Mouse (Mus musculus): ENCODE measurements around the gene Blvra. TPM values are rescaled to one million over a fixed set of nuclear protein-coding genes. Genes with fewer than 3 reads are reported as not detected.
A peak's percentile ranks its signal among the peaks of the same experiment; 100 is the strongest.
"Not testable (repeated sequence)": the region's sequence is repeated elsewhere in the genome, so short reads cannot be mapped to it uniquely, and the experiment has no call there.

The Blvra gene
- polyA plus RNA-seq, 1 experiment: 11.3 TPM

DNA sequence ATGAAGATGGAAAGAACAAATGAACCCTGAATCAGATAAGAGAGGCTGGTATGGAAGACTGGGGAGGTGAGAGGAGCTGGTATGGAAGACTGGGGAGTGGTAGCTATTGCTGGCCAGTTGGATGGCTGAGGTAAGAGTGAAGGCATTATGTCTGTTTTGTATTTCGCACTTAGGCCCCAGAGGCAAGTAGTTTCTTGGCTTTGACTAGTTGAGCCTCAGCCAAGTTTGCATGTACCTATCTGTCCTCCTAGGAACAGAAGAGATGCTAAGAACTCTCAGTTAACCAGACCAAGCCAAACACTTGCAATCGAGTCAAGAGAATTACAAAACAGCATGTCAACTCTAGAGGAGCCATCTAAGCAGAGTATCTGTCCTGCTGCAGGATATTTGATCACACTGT lies 3.7 kb downstream of the Blvra start:
- no peak for DNase-seq (ENCODE audit: low read depth in 1 of 2, low spot score in 2 of 2)
- H3K4me3 ChIP-seq (ENCODE audit: extremely low read depth, insufficient read depth, insufficient read length): no peak overlapping the region
- TF ChIP-seq CTCF (IDR thresholded peaks at IDR 0.05; ENCODE audit: extremely low read depth, insufficient read depth, insufficient read length, insufficient replicate concordance): no peak
- TF ChIP-seq POLR2A (IDR thresholded peaks at IDR 0.05; ENCODE audit: low read depth, low read length): no peak
- H3K27me3 ChIP-seq (ENCODE audit: control insufficient read depth, insufficient read depth, low read length): no peaks in the 10 kb centered on the region
- no peaks in the 10 kb centered on the region; the same call in none of the 2 replicates for H3K4me1 ChIP-seq (ENCODE audit: control insufficient read depth, insufficient read depth, insufficient read length)
- WGBS: 95% methylated on average over 2 of the region's 2 CpGs
- H3K27ac ChIP-seq (ENCODE audit: insufficient read depth, low read length): no peak overlapping the region
- H3K36me3 ChIP-seq (ENCODE audit: control insufficient read depth, insufficient read depth, low read length): no peaks in the 10 kb centered on the region

DNA sequence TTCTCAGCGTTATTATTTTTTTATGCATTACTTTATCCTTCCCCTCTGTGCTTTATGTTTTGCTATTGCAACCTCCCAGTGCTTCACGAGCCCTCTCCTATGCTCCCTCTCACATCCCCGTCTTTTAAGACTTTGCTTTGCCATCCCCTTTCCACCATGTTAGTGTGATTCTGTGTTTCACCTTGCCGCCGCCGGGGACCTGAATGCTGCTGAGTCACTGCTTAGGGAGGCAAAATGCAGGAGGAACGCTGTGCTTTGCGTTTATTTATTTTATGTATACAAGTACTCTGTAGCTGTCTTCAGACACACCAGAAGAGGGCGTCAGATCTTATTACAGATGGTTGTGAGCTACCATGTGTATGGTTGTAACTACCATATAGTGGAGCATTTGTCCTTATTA lies 7.1 kb downstream of the Blvra start:
- no peaks in the 10 kb centered on the region; the same call in 1 of the 2 replicates for H3K4me1 ChIP-seq (ENCODE audit: control insufficient read depth, insufficient read depth, insufficient read length)
- H3K27ac ChIP-seq (ENCODE audit: insufficient read depth, low read length): no peak overlapping the region
- TF ChIP-seq POLR2A (IDR thresholded peaks at IDR 0.05; ENCODE audit: low read depth, low read length) (no peak), CTCF (IDR thresholded peaks at IDR 0.05; ENCODE audit: extremely low read depth, insufficient read depth, insufficient read length, insufficient replicate concordance) (no peak)
- no peaks in the 10 kb centered on the region for H3K36me3 ChIP-seq (ENCODE audit: control insufficient read depth, insufficient read depth, low read length)
- H3K4me3 ChIP-seq (ENCODE audit: extremely low read depth, insufficient read depth, insufficient read length): no peak overlapping the region
- no peaks in the 10 kb centered on the region for H3K27me3 ChIP-seq (ENCODE audit: control insufficient read depth, insufficient read depth, low read length)
- 88% methylated on average over 9 of the region's 9 CpGs for WGBS
- DNase-seq (ENCODE audit: low read depth in 1 of 2, low spot score in 2 of 2): no peak

DNA sequence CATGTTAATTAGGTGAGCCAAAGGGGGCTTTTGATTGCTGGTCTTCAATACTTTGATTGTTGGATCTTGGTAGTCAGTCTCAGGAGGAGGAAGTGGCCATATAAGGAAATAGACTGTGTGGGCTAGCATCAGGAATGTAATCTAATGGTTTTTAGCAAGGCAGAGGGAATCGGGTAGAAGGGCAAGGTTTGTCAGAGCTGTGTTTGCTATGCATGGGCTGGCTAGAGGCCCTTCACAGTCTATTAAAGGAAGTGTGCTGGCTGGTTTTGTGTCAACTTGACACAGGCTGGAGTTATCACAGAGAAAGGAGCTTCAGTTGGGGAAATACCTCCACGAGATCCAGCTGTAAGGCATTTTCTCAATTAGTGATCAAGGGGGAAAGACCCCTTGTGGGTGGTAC lies 8.6 kb downstream of the Blvra start:
- DNase-seq (ENCODE audit: low read depth in 1 of 2, low spot score in 2 of 2); H3K27me3 ChIP-seq (ENCODE audit: control insufficient read depth, insufficient read depth, low read length); H3K4me3 ChIP-seq (ENCODE audit: extremely low read depth, insufficient read depth, insufficient read length); H3K4me1 ChIP-seq (ENCODE audit: control insufficient read depth, insufficient read depth, insufficient read length); H3K36me3 ChIP-seq (ENCODE audit: control insufficient read depth, insufficient read depth, low read length); H3K27ac ChIP-seq (ENCODE audit: insufficient read depth, low read length): not testable (repeated sequence)
- 56% methylated on average over 2 of the region's 2 CpGs for WGBS

DNA sequence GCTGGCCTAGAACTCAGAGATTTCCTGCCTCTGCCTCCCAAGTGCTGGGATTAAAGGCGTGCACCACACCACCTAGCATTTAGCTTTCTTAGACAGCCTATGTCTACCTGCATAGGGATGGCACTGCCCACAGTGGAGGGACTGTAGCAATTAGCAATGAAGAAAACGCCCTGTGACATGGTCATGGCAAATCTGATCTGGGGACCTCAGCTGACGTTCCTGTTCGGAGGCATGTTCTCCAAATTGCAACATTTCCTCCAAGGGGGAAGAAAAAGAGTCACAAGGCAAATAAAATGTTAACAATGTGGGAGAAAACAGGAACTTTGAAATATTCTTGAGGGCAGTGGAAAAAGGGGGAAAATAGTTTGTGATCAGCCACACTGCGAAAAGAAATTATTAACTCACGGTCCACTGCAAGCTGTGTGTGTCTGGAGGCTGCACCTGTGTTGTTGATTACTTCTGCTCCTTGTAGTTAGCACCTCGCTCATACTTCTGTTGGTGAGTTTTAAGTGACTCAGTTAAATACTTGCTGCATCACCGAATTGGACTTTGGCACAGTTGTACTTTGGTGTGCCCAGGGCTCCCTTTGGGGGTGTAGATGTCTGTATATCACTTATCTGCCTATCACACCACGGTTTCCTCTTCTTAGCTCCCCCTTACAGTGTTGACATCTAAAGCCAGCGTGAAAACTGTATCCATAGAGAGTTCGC lies 9.6 kb downstream of the Blvra start:
- WGBS: 83% methylated on average over 11 of the region's 11 CpGs
- peak overlapping the region; percentile 20; the same call in 1 of the 2 replicates for H3K27ac ChIP-seq (ENCODE audit: insufficient read depth, low read length)
- no peaks in the 10 kb centered on the region for H3K36me3 ChIP-seq (ENCODE audit: control insufficient read depth, insufficient read depth, low read length)
- H3K27me3 ChIP-seq (ENCODE audit: control insufficient read depth, insufficient read depth, low read length): no peaks in the 10 kb centered on the region
- no peaks in the 10 kb centered on the region; the same call in 1 of the 2 replicates for H3K4me1 ChIP-seq (ENCODE audit: control insufficient read depth, insufficient read depth, insufficient read length)
- TF ChIP-seq POLR2A (IDR thresholded peaks at IDR 0.05; ENCODE audit: low read depth, low read length) (no peak), CTCF (IDR thresholded peaks at IDR 0.05; ENCODE audit: extremely low read depth, insufficient read depth, insufficient read length, insufficient replicate concordance) (no peak)
- H3K4me3 ChIP-seq (ENCODE audit: extremely low read depth, insufficient read depth, insufficient read length): no peak overlapping the region
- no peak for DNase-seq (ENCODE audit: low read depth in 1 of 2, low spot score in 2 of 2)

DNA sequence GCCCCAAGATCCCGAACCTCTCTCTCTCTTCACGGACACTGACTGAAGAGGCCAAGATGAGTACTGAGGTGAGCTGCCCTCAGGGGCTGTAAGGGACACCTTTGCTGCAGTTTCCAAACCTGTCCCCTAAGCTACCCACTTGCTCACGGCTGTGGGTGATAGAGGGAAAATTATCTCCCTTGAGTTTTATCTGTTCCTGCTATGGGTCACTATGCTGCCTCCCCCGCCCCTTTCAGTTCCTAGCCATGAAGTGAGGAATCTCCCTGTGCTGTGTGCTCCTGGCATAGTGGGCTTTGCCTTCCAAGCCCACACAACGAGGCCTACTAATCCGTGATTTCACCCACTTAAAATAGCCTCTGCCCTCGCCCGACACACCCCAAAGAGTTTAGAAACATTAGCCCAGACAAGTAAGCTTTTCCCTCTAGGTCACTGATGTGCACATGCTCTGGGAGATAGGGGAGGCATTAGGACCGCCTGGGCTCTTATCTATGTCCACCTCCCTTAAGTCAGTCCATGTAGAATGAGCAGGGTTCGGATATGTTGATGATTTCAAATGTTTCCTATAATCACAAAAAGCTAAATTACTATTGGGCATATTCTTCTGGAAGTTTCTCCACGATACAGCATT lies 10.2 kb downstream of the Blvra start:
- Histone ChIP-seq H3K36me3 (ENCODE audit: control insufficient read depth, insufficient read depth, low read length) (no peaks in the 10 kb centered on the region), H3K4me3 (ENCODE audit: extremely low read depth, insufficient read depth, insufficient read length) (no peak overlapping the region), H3K27me3 (ENCODE audit: control insufficient read depth, insufficient read depth, low read length) (no peaks in the 10 kb centered on the region), H3K27ac (ENCODE audit: insufficient read depth, low read length) (0 out of 2 replicates have a peak overlapping the region, but pooled peaks have one; percentile 0), H3K4me1 (ENCODE audit: control insufficient read depth, insufficient read depth, insufficient read length) (no peaks in the 10 kb centered on the region; the same call in 1 of the 2 replicates)
- no peak for DNase-seq (ENCODE audit: low read depth in 1 of 2, low spot score in 2 of 2)
- TF ChIP-seq CTCF (IDR thresholded peaks at IDR 0.05; ENCODE audit: extremely low read depth, insufficient read depth, insufficient read length, insufficient replicate concordance): no peak
- TF ChIP-seq POLR2A (IDR thresholded peaks at IDR 0.05; ENCODE audit: low read depth, low read length): no peak
- 86% methylated on average over 11 of the region's 11 CpGs for WGBS

DNA sequence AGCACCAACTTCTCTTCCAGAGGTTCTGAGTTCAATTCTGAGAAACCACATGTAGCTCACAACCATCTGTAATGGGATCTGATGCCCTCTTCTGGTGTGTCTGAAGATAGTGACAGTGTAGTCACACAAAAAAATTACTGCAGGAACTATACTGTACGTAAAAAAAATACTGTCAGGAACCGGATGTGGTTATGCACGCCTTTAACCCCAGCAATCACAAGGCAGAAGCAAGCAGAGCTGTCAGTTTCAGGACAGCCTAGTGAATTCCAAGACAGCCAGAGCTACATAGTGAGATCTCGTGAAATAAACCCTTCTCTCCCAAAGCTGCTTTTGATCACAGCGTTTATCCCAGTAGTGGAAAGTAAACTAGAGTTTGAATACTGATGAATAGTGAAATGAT lies 15.8 kb downstream of the Blvra start:
- DNase-seq (ENCODE audit: low read depth in 1 of 2, low spot score in 2 of 2): peak in 1 of 2 experiments; percentile 19
- no peak overlapping the region for H3K4me3 ChIP-seq (ENCODE audit: extremely low read depth, insufficient read depth, insufficient read length)
- TF ChIP-seq CTCF (IDR thresholded peaks at IDR 0.05; ENCODE audit: extremely low read depth, insufficient read depth, insufficient read length, insufficient replicate concordance) (no peak), POLR2A (IDR thresholded peaks at IDR 0.05; ENCODE audit: low read depth, low read length) (no peak)
- 31% methylated on average over 5 of the region's 5 CpGs for WGBS
- peaks cover 5% of the 10 kb centered on the region; the same call in 1 of the 2 replicates for H3K4me1 ChIP-seq (ENCODE audit: control insufficient read depth, insufficient read depth, insufficient read length)
- peaks cover 2% of the 10 kb centered on the region; the same call in 1 of the 2 replicates for H3K36me3 ChIP-seq (ENCODE audit: control insufficient read depth, insufficient read depth, low read length)
- H3K27ac ChIP-seq (ENCODE audit: insufficient read depth, low read length): no peak overlapping the region
- no peaks in the 10 kb centered on the region for H3K27me3 ChIP-seq (ENCODE audit: control insufficient read depth, insufficient read depth, low read length)

- not testable (repeated sequence) for H3K4me3 ChIP-seq (ENCODE audit: extremely low read depth, insufficient read depth, insufficient read length)
Observed at GRCm38 (mm10) chr2:127090151-127090550, 19.7 kb downstream of the Blvra start.

More at GRCm38 (mm10) chr2:127090151-127090550, 19.7 kb downstream of the Blvra start:
- H3K4me1 ChIP-seq (ENCODE audit: control insufficient read depth, insufficient read depth, insufficient read length); H3K36me3 ChIP-seq (ENCODE audit: control insufficient read depth, insufficient read depth, low read length); DNase-seq (ENCODE audit: low read depth in 1 of 2, low spot score in 2 of 2); H3K27me3 ChIP-seq (ENCODE audit: control insufficient read depth, insufficient read depth, low read length); H3K27ac ChIP-seq (ENCODE audit: insufficient read depth, low read length): not testable (repeated sequence)
